Mouse (Mus musculus) kidney, postnatal 10 days (tissue): ENCODE data around the gene Ccdc88c.

Experiments
- DNase-seq: peaks from one replicate; pipeline ENCODE4 v3.0.0; 2021; ENCODE audit warnings: mixed read lengths

The Ccdc88c gene

GRCm38 (mm10) chr12:100996378-100996898 is 32.4 kb downstream of the Ccdc88c start:
- no peak for DNase-seq

- DNase-seq, result peak; percentile 33
Observed at GRCm38 (mm10) chr12:100995607-100996377, 33.1 kb downstream of the Ccdc88c start.

GRCm38 (mm10) chr12:100994140-100995015 is 34.5 kb downstream of the Ccdc88c start:
- DNase-seq, result no peak

- no peak for DNase-seq
Observed at GRCm38 (mm10) chr12:100993146-100993545, 35.7 kb downstream of the Ccdc88c start.

- DNase-seq, result no peak
Observed at GRCm38 (mm10) chr12:100992505-100992904, 36.4 kb downstream of the Ccdc88c start.

GRCm38 (mm10) chr12:100991119-100991518 is 37.7 kb downstream of the Ccdc88c start:
- no peak for DNase-seq

- no peak for DNase-seq
Observed at GRCm38 (mm10) chr12:100990291-100990690, 38.6 kb downstream of the Ccdc88c start.

- no peak for DNase-seq
Observed at GRCm38 (mm10) chr12:100989780-100990288, 39.0 kb downstream of the Ccdc88c start.

GRCm38 (mm10) chr12:100988324-100989130 is 40.3 kb downstream of the Ccdc88c start:
- DNase-seq, result no peak

- no peak for DNase-seq
Observed at GRCm38 (mm10) chr12:100986423-100986822, 42.4 kb downstream of the Ccdc88c start.

- no peak for DNase-seq
Observed at GRCm38 (mm10) chr12:100985793-100986157, 43.1 kb downstream of the Ccdc88c start.

GRCm38 (mm10) chr12:100985050-100985792 is 43.6 kb downstream of the Ccdc88c start:
- DNase-seq, result no peak

- DNase-seq, result no peak
Observed at GRCm38 (mm10) chr12:100983565-100983964, 45.3 kb downstream of the Ccdc88c start.

GRCm38 (mm10) chr12:100982217-100982616 is 46.6 kb downstream of the Ccdc88c start:
- no peak for DNase-seq

- DNase-seq, result peak; percentile 36
Observed at GRCm38 (mm10) chr12:100980551-100981008, 48.3 kb downstream of the Ccdc88c start.

- DNase-seq, result no peak
Observed at GRCm38 (mm10) chr12:100979616-100980015, 49.2 kb downstream of the Ccdc88c start.

- no peak for DNase-seq
Observed at GRCm38 (mm10) chr12:100977958-100978725, 50.7 kb downstream of the Ccdc88c start.

- no peak for DNase-seq
Observed at GRCm38 (mm10) chr12:100977551-100977950, 51.3 kb downstream of the Ccdc88c start.

GRCm38 (mm10) chr12:100969808-100970207 is 59.0 kb downstream of the Ccdc88c start:
- DNase-seq, result no peak

- no peak for DNase-seq
Observed at GRCm38 (mm10) chr12:100967383-100967782, 61.5 kb downstream of the Ccdc88c start.

- no peak for DNase-seq
Observed at GRCm38 (mm10) chr12:100966253-100966652, 62.6 kb downstream of the Ccdc88c start.
